Mouse (Mus musculus) adrenal gland, postnatal 14 days (tissue): ENCODE data around the gene Eif4e. TPM values are rescaled to one million over a fixed set of nuclear protein-coding genes. Genes with fewer than 3 reads are reported as not detected.
"Not testable (repeated sequence)": the region's sequence is repeated elsewhere in the genome, so short reads cannot be mapped to it uniquely, and the experiment has no call there.

Experiments
- DNase-seq: peaks from one replicate; pipeline ENCODE4 v3.0.0; 2021; ENCODE audit warnings: mixed read lengths
- total RNA-seq: library from RNA; stranded (reverse); gene quantifications from 2 replicates; pipeline ENCODE4 v1.2.3, GENCODE M21; 2021

The Eif4e gene
- total RNA-seq, 1 experiment from 2014 or later: 171 TPM

- peak; percentile 74 for DNase-seq
These were observed 10.2 kb upstream of the Eif4e start for GRCm38 (mm10) chr3:138515656-138516370.

GRCm38 (mm10) chr3:138517881-138518280, 8.1 kb upstream of the Eif4e start:
- peak; percentile 22 for DNase-seq

- DNase-seq: no peak
These were observed 6.8 kb upstream of the Eif4e start for GRCm38 (mm10) chr3:138519218-138519617.

GRCm38 (mm10) chr3:138523956-138524355, 2.0 kb upstream of the Eif4e start:
- no peak for DNase-seq

GRCm38 (mm10) chr3:138525494-138525893, 485 bp upstream of the Eif4e start:
- peak; percentile 11 for DNase-seq

- peak; percentile 98 for DNase-seq
These were observed 1.1 kb downstream of the Eif4e start for GRCm38 (mm10) chr3:138526916-138527666.

- peak; percentile 87 for DNase-seq
These were observed 1.8 kb downstream of the Eif4e start for GRCm38 (mm10) chr3:138527667-138528231.

- DNase-seq: no peak
These were observed 2.3 kb downstream of the Eif4e start for GRCm38 (mm10) chr3:138528265-138528664.

GRCm38 (mm10) chr3:138530578-138531478, 4.8 kb downstream of the Eif4e start:
- DNase-seq: no peak

- peak; percentile 6 for DNase-seq
These were observed 5.7 kb downstream of the Eif4e start for GRCm38 (mm10) chr3:138531479-138532181.

GRCm38 (mm10) chr3:138532764-138533163, 6.8 kb downstream of the Eif4e start:
- no peak for DNase-seq

- DNase-seq: no peak
These were observed 10.1 kb downstream of the Eif4e start for GRCm38 (mm10) chr3:138536031-138536430.

- no peak for DNase-seq
These were observed 16.6 kb downstream of the Eif4e start for GRCm38 (mm10) chr3:138542621-138543020.

- DNase-seq: no peak
These were observed 18.1 kb downstream of the Eif4e start for GRCm38 (mm10) chr3:138544117-138544516.

- no peak for DNase-seq
These were observed 20.7 kb downstream of the Eif4e start for GRCm38 (mm10) chr3:138546678-138547077.

GRCm38 (mm10) chr3:138549045-138549444, 23.1 kb downstream of the Eif4e start:
- DNase-seq: no peak

GRCm38 (mm10) chr3:138550336-138551123, 24.6 kb downstream of the Eif4e start:
- no peak for DNase-seq

GRCm38 (mm10) chr3:138555279-138555678, 29.3 kb downstream of the Eif4e start:
- DNase-seq: not testable (repeated sequence)

GRCm38 (mm10) chr3:138558529-138558928, 32.5 kb downstream of the Eif4e start:
- DNase-seq: peak; percentile 14

GRCm38 (mm10) chr3:138560242-138560641, 34.3 kb downstream of the Eif4e start:
- no peak for DNase-seq

GRCm38 (mm10) chr3:138560886-138561285, 34.9 kb downstream of the Eif4e start:
- no peak for DNase-seq
